Mouse (Mus musculus) cortical plate, adult 2 months (tissue): ENCODE results near the gene Qrfp. TPM values are rescaled to one million over a fixed set of nuclear protein-coding genes. Genes with fewer than 3 reads are reported as not detected.

ENCODE experiments used
- H3K27ac ChIP-seq: fragments of 200-500 bp; 2 replicates; pipeline ENCODE4 v1.5.1; 2012; ENCODE audit warnings: low read length, control low read depth, inconsistent platforms; ENCODE audit not compliant: insufficient read depth
- H3K4me1 ChIP-seq: fragments of 200-500 bp; 2 replicates; pipeline ENCODE4 v1.6.1; 2011; ENCODE audit warnings: low read length; ENCODE audit not compliant: control insufficient read depth, insufficient read depth
- H3K4me3 ChIP-seq: fragments of 200-500 bp; 2 replicates; pipeline ENCODE4 v1.5.1; 2011; ENCODE audit warnings: mild to moderate bottlenecking, low read length, control low read depth; ENCODE audit not compliant: insufficient read depth
- CTCF ChIP-seq: fragments of 200-500 bp; IDR thresholded peaks from 2 replicates; pipeline ENCODE4 v1.5.1; 2011; ENCODE audit warnings: mild to moderate bottlenecking, control low read depth, low read length; ENCODE audit not compliant: insufficient read depth; ENCODE audit errors: extremely low read depth
- POLR2A ChIP-seq: fragments of 200-500 bp; IDR thresholded peaks from 2 replicates; pipeline ENCODE4 v1.6.1; 2011; ENCODE audit warnings: mild to moderate bottlenecking, low read length, control low read depth; ENCODE audit not compliant: insufficient read depth; ENCODE audit errors: extremely low read depth
- polyA plus RNA-seq: library from polyadenylated mRNA; depleted of rRNA; stranded (reverse); fragments of >200 nt; gene quantifications from 2 replicates; pipeline ENCODE4 v1.2.3, GENCODE M21; 2012

Gene Qrfp
- polyA plus RNA-seq, 1 experiment, result not detected

DNA sequence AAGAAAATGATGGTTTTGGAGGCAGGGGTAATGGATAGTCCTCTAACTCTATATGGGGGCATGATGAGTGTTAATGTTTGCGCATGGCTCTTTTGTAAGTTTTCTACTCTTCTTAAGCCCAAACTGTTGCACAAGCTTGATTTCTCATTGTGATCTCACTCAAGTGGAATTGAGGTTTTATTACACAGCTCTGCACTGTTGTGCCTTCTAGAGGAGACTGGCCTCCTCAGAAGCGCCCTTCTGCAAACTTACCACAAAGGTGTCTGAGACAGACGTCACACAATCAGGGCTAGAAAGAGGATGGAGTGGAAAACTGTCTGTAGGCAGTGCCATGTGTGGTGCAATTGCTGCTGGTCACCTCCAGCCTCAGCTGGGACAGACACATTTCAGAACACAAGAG is 33.9 kb downstream of the Qrfp start:
- H3K27ac ChIP-seq, result no peak overlapping the region
- no peak for TF ChIP-seq CTCF
- TF ChIP-seq POLR2A, result no peak

DNA sequence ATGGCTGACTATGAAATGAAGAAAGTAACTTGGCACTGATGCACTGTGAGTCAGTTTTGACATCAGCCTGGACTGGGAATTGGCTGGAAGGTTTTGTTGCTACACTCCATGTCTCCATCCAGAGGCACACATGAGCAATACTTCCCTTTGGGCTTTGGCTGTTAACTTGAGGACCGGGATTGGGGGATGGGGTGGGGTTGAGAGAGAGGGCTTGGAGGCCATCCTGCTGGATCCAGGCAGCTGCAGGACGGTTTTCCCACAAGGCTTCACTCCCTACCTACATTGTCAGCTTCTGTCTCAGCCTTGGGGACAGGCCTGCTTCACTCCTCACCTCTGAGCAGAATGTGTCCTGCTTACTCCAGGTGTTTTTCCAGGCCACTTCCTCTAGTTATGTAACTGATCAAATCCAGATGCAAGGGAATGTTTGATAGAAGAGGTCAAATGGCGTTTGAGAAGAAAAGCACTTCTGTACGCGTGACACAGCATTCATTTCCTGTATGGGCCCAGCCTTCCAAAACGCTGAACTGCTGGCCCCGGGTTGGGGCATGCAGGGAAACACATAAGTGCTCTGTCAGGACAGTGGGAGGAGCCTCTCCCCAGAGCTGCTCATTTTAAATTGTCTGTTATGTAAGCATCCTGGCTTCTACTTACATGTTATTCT is 39.5 kb downstream of the Qrfp start:
- H3K4me3 ChIP-seq, result no peak overlapping the region
- H3K27ac ChIP-seq, result peak overlapping the region; percentile 36
- no peak for TF ChIP-seq POLR2A
- no peak for TF ChIP-seq CTCF
- peaks cover 7% of the 10 kb centered on the region for H3K4me1 ChIP-seq

More for the DNA sequence above, 33.9 kb downstream of the Qrfp start:
- H3K4me3 ChIP-seq, result no peak overlapping the region
- no peaks in the 10 kb centered on the region for H3K4me1 ChIP-seq

DNA sequence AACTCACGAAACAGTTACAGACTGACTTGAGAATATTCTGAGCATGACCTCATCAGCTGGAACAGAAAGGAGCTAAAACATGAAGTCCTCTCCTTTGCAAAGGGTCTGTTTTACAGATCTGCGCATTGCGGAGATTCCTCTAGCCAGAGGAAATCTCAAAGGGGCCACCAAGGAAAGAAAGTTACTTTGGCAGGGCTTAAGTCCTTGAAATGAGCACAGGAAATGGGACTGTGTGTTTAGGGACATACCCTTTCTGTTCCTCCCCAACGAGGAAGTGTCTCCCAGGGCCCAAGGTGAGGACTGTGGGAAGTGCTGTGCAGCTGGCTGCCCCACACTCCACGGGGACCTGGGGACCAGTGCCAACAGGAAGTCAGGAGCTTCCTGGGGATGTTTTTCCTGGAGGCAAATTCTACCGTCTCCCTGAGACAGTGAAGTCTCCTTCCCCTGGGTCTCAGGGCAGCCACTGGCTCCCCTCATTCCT is 40.7 kb downstream of the Qrfp start:
- TF ChIP-seq CTCF (no peak), POLR2A (no peak)
- Histone ChIP-seq H3K4me1 (peaks cover 7% of the 10 kb centered on the region), H3K27ac (peak overlapping the region; percentile 28), H3K4me3 (no peak overlapping the region)

- TF ChIP-seq CTCF, result no peak
- TF ChIP-seq POLR2A, result no peak
- peaks cover 7% of the 10 kb centered on the region for H3K4me1 ChIP-seq
- no peak overlapping the region for H3K4me3 ChIP-seq
- H3K27ac ChIP-seq, result peak overlapping the region; percentile 58; the same call in 1 of the 2 replicates
Observed at GRCm38 (mm10) chr2:31769115-31769514, 41.3 kb downstream of the Qrfp start.

GRCm38 (mm10) chr2:31767815-31768214 is 42.6 kb downstream of the Qrfp start:
- no peak overlapping the region; the same call in 1 of the 2 replicates for H3K27ac ChIP-seq
- no peak for TF ChIP-seq POLR2A
- no peak for TF ChIP-seq CTCF
- no peak overlapping the region for H3K4me3 ChIP-seq
- H3K4me1 ChIP-seq, result peaks cover 7% of the 10 kb centered on the region

DNA sequence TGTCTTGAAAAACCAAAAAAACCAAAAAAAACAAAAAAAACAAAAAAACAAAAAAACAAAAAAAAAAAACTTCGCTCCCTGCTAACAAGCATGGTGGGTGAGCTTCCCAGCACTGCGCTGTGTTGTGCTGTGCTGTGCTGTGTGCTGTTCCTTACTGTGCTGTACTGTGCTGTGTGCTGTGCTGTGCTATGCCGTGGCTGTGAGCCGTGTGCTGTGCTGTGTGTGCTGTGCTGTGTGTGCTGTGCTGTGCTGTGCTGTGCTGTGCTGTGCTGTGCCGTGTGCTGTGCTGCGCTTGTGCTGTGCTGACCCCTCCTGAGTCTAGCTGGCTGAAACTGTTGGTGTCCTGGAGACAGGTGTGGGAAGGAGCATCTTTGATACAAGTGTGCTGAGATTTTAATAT is 43.3 kb downstream of the Qrfp start:
- TF ChIP-seq POLR2A (no peak), CTCF (no peak)
- Histone ChIP-seq H3K4me3 (no peak overlapping the region), H3K4me1 (peaks cover 7% of the 10 kb centered on the region), H3K27ac (no peak overlapping the region)

DNA sequence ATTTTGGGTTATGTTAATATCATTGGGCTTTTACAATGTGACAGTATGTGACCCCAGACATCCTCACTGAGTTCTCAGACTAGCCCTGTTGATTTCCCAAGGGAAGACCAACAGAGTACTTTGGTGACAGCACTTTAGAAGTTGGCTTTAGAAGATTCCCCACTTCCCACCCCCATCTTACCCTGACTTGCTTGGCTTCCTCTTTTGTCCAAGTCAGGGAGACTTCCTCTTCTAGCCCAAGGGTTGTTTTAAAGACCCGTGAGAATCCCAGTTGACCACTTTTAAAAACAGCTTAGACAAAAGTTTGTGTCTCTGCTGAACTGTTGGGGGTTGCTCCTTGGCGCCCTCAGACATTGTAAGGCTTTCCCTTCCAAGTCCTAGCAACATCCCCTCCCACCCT is 47.1 kb downstream of the Qrfp start:
- peak overlapping the region; percentile 80 for H3K27ac ChIP-seq

DNA sequence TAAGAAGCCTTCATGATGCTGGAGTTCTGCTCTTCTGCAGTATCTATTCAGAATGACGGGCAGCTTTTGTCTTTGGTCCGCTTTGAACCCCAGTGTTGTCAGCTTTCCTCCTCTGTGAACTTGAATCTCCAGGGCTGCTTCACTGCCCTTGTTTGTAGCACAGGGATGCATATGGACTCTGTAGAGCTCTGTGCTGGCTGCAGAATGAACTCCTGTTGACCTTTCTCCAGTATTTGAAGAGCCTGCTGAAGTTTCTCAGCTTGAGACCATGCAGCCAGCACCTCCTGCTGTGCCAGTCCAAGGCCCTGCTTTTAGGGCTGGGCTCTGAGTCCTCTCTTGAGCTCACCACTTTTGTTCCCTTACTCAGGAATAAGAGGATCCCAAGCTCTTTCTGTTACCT is 47.5 kb downstream of the Qrfp start:
- TF ChIP-seq POLR2A (no peak), CTCF (no peak)
- Histone ChIP-seq H3K4me3 (no peak overlapping the region), H3K27ac (peak overlapping the region; percentile 80), H3K4me1 (peaks cover 2% of the 10 kb centered on the region; the same call in 1 of the 2 replicates)

More for the DNA sequence above, 47.1 kb downstream of the Qrfp start:
- no peak for TF ChIP-seq POLR2A
- TF ChIP-seq CTCF, result no peak
- H3K4me1 ChIP-seq, result peaks cover 2% of the 10 kb centered on the region; the same call in 1 of the 2 replicates
- H3K4me3 ChIP-seq, result no peak overlapping the region

DNA sequence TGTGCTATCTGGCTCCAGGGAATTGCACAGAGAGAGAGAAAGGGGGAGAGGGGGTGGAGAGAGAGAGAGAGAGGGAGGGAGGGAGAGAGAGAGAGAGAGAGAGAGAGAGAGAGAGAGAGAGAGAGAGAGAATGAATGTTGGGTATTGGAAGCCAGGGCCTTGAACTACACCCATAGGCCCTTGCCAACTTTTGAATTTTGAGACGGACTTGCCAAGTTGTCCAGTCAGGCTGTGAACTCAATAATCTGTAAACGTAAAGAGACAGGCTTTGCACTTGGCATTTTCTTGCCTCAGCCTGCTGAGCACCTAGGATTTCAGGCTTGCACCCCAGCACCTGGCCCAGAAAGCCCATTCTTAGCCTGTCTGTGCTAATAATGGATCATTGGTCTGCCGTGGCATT is 48.2 kb downstream of the Qrfp start:
- Histone ChIP-seq H3K4me1 (no peaks in the 10 kb centered on the region; the same call in 1 of the 2 replicates), H3K4me3 (no peak overlapping the region), H3K27ac (peak overlapping the region; percentile 86)
- TF ChIP-seq CTCF (no peak), POLR2A (no peak)

DNA sequence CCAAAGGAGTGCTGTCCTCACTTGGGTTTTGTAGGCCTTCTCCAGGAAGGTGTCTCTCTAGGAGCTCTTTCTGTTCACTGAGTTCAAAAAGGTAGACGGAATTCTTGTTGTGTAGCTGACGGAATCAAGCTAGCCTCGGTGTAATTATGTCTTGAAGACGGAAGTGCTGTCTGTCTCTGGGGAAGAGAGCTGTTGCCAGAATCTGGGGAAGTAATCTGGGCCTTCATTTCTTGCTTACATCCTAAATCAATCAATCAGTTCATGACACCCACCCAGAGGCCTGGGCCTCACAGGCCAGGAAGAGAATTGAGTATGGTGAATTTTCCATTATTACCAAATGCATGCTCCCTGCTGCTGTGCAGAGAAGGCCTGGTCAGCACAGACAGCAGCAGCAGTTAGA is 48.8 kb downstream of the Qrfp start:
- Histone ChIP-seq H3K27ac (peak overlapping the region; percentile 86), H3K4me1 (no peaks in the 10 kb centered on the region), H3K4me3 (0 out of 2 replicates have a peak overlapping the region, but pooled peaks have one; percentile 11)
- no peak for TF ChIP-seq CTCF
- TF ChIP-seq POLR2A, result no peak

DNA sequence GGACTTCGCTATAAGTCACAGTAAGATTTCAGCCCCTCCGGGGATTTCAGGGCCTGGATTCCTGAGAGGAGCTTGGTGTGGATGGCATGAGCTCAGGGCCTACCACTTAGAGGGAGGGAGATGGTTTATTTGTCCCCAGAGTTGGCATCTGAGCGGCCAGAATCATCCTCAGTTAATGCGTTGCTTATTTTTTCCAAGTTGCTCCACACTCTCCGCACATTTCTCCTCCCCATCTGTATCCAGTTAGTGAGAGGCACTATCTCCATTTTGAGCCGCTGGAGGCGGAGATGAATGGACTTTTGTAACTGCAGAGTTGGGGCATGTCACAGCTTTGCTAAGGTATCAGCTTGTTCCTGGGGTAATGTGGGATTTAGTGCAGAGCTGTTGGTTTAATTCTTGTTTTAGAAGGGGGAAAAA is 49.3 kb downstream of the Qrfp start:
- Histone ChIP-seq H3K4me3 (peak overlapping the region; percentile 11; the same call in 1 of the 2 replicates), H3K27ac (peak overlapping the region; percentile 86), H3K4me1 (no peaks in the 10 kb centered on the region)
- TF ChIP-seq POLR2A (no peak), CTCF (no peak)
